Mouse (Mus musculus): Measurements from ENCODE around the gene Timp2.

DNA sequence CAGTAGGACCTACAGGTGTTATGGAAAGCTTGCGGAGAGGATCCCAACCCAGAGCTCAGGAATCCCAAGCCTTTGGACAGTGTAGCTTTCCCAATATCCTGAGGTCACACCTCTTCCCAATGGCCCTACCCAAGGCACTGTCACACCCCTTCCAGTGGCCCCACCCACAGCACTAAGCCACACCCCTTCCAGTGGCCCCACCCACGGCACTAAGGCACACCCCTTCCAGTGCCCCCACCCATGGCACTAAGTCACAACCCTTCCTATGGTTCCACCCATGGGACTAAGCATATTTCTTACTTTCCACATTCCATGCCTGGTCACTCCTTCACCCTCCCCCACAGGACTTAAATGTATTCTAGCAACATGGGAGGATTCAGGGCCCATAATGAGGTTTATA, 56.7 kb downstream of the Timp2 start:
- TF ChIP-seq CTCF (IDR thresholded peaks at IDR 0.05; ENCODE audit: low read depth, low read length) (no peak), GATA2 (IDR thresholded peaks at IDR 0.05; ENCODE audit: borderline replicate concordance, low read depth, low read length) (no peak)

Data from G1E (cell line).